Mouse (Mus musculus) CH12.LX (cell line): ENCODE results near the gene Hsf5.

Experiments used
- CTCF ChIP-seq, 2 experiments: IDR thresholded peaks in 1 of 2; conservative IDR thresholded peaks in 1 of 2; 2 replicates each; pipeline ENCODE4 v1.5.1; 2011 to 2012; ENCODE audit warnings: low read depth in 2 of 2, low read length in 2 of 2, improper control_type of control experiment in 1 of 2, inconsistent platforms in 1 of 2, mild to moderate bottlenecking in 1 of 2, moderate library complexity in 1 of 2
- MXI1 ChIP-seq: IDR thresholded peaks from 2 replicates; pipeline ENCODE4 v1.6.1; 2011; ENCODE audit warnings: mild to moderate bottlenecking, low read depth, low read length, improper control_type of control experiment
- RAD21 ChIP-seq: IDR thresholded peaks from 2 replicates; pipeline ENCODE4 v1.6.1; 2011; ENCODE audit warnings: low read depth, mild to moderate bottlenecking, low read length, improper control_type of control experiment, moderate library complexity
- SMC3 ChIP-seq: IDR thresholded peaks from 2 replicates; pipeline ENCODE4 v1.6.1; 2011; ENCODE audit warnings: low read depth, low read length, improper control_type of control experiment

GRCm38 (mm10) chr11:87581933-87582710 is 34.8 kb upstream of the Hsf5 start:
- no peak for TF ChIP-seq CTCF (conservative IDR thresholded peaks at IDR 0.05 in 1 of 2, IDR thresholded peaks at IDR 0.05 in 1 of 2; ENCODE audit: low read depth in 2 of 2, low read length in 2 of 2)
- no peak for TF ChIP-seq SMC3
- no peak for TF ChIP-seq RAD21
- TF ChIP-seq MXI1, result no peak
